Mouse (Mus musculus) left cerebral cortex, adult 8-10 months (tissue): Measurements from ENCODE around the gene Dclk2. TPM values are rescaled to one million over a fixed set of nuclear protein-coding genes. Genes with fewer than 3 reads are reported as not detected.

Source experiments
- DNase-seq, 2 experiments: peaks; one replicate each; pipeline ENCODE4 v3.0.0; 2022; ENCODE audit warnings: low spot score in 2 of 2
- total RNA-seq, 4 experiments: library from RNA; stranded (reverse); gene quantifications; 2 replicates each; pipeline ENCODE4 v1.2.4; 2022

The Dclk2 gene
- total RNA-seq, 4 experiments from 2014 or later: 61.3 to 67.7 (median 64.5) TPM

GRCm38 (mm10) chr3:86845578-86845977, 75.1 kb downstream of the Dclk2 start:
- DNase-seq: no peak

- peak in 1 of 2 experiments; percentile 53 for DNase-seq
Measured at GRCm38 (mm10) chr3:86844804-86845481, 75.7 kb downstream of the Dclk2 start.

- DNase-seq: no peak
Measured at GRCm38 (mm10) chr3:86842461-86842860, 78.2 kb downstream of the Dclk2 start.

- no peak for DNase-seq
Measured at GRCm38 (mm10) chr3:86839606-86840005, 81.0 kb downstream of the Dclk2 start.

GRCm38 (mm10) chr3:86837386-86837785, 83.3 kb downstream of the Dclk2 start:
- DNase-seq: no peak

GRCm38 (mm10) chr3:86835180-86835579, 85.5 kb downstream of the Dclk2 start:
- DNase-seq: no peak

GRCm38 (mm10) chr3:86834341-86834740, 86.3 kb downstream of the Dclk2 start:
- DNase-seq: no peak

GRCm38 (mm10) chr3:86832591-86833267, 87.9 kb downstream of the Dclk2 start:
- DNase-seq: no peak

- no peak for DNase-seq
Measured at GRCm38 (mm10) chr3:86832115-86832514, 88.5 kb downstream of the Dclk2 start.

GRCm38 (mm10) chr3:86827506-86827905, 93.1 kb downstream of the Dclk2 start:
- no peak for DNase-seq

- no peak for DNase-seq
Measured at GRCm38 (mm10) chr3:86821383-86821782, 99.3 kb downstream of the Dclk2 start.

GRCm38 (mm10) chr3:86820344-86820743, 100.3 kb downstream of the Dclk2 start:
- no peak for DNase-seq

GRCm38 (mm10) chr3:86819372-86819771, 101.3 kb downstream of the Dclk2 start:
- DNase-seq: no peak

GRCm38 (mm10) chr3:86818001-86818585, 102.6 kb downstream of the Dclk2 start:
- no peak for DNase-seq

GRCm38 (mm10) chr3:86812689-86813088, 108.0 kb downstream of the Dclk2 start:
- peak in 1 of 2 experiments; percentile 57 for DNase-seq

GRCm38 (mm10) chr3:86810908-86811307, 109.7 kb downstream of the Dclk2 start:
- DNase-seq: no peak

- DNase-seq: no peak
Measured at GRCm38 (mm10) chr3:86809646-86810045, 111.0 kb downstream of the Dclk2 start.

- DNase-seq: no peak
Measured at GRCm38 (mm10) chr3:86809199-86809598, 111.5 kb downstream of the Dclk2 start.

GRCm38 (mm10) chr3:86807750-86808467, 112.7 kb downstream of the Dclk2 start:
- DNase-seq: no peak

GRCm38 (mm10) chr3:86806834-86807233, 113.8 kb downstream of the Dclk2 start:
- DNase-seq: no peak

GRCm38 (mm10) chr3:86804265-86804664, 116.4 kb downstream of the Dclk2 start:
- peak in 1 of 2 experiments; percentile 75 for DNase-seq

GRCm38 (mm10) chr3:86802825-86803224, 117.8 kb downstream of the Dclk2 start:
- DNase-seq: no peak
